Mouse (Mus musculus) heart, postnatal 14 days (tissue): ENCODE data around the gene Ccnb1. TPM values are rescaled to one million over a fixed set of nuclear protein-coding genes. Genes with fewer than 3 reads are reported as not detected.
"Not testable (repeated sequence)": the region's sequence is repeated elsewhere in the genome, so short reads cannot be mapped to it uniquely, and the experiment has no call there.

Source experiments
- DNase-seq, 2 experiments: peaks; one replicate each; pipeline ENCODE4 v3.0.0; 2021 to 2022
- intact Hi-C: fragments of 180-260 bp; cut with DNase I; formaldehyde crosslinking; loops from one replicate; pipeline ENCODE4 v1.15.1; 2025
- long read RNA-seq, 2 experiments: library from polyadenylated mRNA; stranded (forward); transcript quantifications; one replicate each; pipeline ENCODE4 v2.0.0; 2021
- total RNA-seq, 2 experiments: library from RNA; stranded (reverse); gene quantifications; 2 replicates each; pipeline ENCODE4 v1.2.3; 2021

Gene Ccnb1
- total RNA-seq: 10 to 100 TPM in 1 of 2 experiments, 1 to 10 TPM in 1; 4.7 to 13.4 TPM
- long read RNA-seq, experiment 1, transcript Ccnb1-201 (9 exons, 2,489 nt): major isoform, 31 of 32 reads
- long read RNA-seq, experiment 1, partial matches to known transcripts: 0 of 32 reads
- long read RNA-seq, experiment 1, other reads (novel, unspliced or antisense): 1 of 32 reads
- long read RNA-seq, experiment 2, transcript Ccnb1-201 (9 exons, 2,489 nt): major isoform, 21 of 23 reads
- long read RNA-seq, experiment 2, partial matches to known transcripts: 0 of 23 reads
- long read RNA-seq, experiment 2, other reads (novel, unspliced or antisense): 2 of 23 reads

DNA sequence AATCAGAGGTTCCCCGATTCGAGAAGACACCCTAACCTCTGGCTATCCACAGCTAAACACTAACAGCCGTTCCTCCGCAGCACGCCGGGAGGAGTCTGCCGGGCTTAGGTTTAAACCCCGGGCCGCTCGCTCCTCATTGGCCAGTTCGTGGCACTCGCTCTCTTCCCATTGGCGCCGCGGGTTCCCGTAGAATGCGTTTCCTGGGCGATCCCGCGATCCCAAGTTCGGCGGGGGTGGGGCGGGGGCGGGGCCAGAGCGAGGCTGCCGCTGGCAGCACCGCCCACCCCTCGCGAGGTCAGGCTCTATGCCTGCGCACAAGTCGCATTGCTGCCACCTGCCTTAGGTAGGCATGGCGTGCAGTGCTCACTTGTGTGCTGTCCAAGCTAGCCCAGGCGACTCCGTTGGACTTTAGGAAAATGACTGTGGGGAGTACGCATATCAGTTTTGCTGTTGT is at the start of gene Ccnb1:
Gene Ccnb1, minus strand, starts transcription at position 157 of the 454 bp plus-strand sequence.
- intact Hi-C loops: loop anchor here (5.0 kb wide), 1 partner anchor 39 kb away; no protein-coding TSS in a partner anchor

DNA sequence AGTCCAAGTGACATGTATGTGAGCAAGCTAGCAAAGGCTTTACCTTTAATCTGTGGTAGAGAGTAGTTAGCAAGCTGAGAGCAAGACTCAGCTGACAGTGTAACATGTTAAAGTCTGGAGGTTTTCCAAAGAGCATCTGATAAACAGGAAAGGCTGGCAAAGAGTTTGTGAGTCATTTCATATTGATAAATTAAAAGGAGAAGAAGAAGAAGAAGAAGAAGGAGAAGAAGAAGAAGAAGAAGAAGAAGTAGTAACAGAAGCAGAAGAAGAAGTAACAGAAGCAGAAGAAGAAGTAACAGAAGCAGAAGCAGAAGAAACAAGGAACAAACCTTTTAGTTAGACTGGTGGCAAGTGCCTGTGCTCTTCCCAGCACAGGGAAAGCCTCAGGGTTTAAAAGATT is 48.4 kb upstream of the Ccnb1 start:
- intact Hi-C loops: loop anchor here (5.0 kb wide), 1 partner anchor 102 kb away; the partner anchor contains the start of gene Cdk7
- no peak for DNase-seq

More for the DNA sequence above, at the start of gene Ccnb1:
- peak; percentile 90 to 93 for DNase-seq

DNA sequence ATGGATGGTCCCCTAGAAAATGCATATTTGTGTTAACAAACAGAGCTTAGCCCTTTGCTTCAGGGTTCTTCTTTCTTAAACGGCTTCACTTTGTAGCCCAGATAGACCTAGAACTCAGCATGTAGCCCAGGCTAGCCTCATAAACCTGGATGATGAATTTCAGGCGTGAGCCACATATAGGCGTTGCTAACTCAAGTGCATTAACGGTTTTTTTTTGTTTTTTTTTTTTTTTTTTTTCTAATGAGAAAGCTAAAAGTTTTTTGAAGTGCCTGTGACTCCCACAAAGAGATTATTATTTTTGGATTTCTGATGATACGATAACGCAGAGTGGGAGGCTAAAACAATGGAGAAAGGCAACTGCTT is 47.3 kb upstream of the Ccnb1 start:
- intact Hi-C loops: loop anchor here (5.0 kb wide), 1 partner anchor 101 kb away; the partner anchor contains the start of gene Cdk7
- DNase-seq: no peak

DNA sequence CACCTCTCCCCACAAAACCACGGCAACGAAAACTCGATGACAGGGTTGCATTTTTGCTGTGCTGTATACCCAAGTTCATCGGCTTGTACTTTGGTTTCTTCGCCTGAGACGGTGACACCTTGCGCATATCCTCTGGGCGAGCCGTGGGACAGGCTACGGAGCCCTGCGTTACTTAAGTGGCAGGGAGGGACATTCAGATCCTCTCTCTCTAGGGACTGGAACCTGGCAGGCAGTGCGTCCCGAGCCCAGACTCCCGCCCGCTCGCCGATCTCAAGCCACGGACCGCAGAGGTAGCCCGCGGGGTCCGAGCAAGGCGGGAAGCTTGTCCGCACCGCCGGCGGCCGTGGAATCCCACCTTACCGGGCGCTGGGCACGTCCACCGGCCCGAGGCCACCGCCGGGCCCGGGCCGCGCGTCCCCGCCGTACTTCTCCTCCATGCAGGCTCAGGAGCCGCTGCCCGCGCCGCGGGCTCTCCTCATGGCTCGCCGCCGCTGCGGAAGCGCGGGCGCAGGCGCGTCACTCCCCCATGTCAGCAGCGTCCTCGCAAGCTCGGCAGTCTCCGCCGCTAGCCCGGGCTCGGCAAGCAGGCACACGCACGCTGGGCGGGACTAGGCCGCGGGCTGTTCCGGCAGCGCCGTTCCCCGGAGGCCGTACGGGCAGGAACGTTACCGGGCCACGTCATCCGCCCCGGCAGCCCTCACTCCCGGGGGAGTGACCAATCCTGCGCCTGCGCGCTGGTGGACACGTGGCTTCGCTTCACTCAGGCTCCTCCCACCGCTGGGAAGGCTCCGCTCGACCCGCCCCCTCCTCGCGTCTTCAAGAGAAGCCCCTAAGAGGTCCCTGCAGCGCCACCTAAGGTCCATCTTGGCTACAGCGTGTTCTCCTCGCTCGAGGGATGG is 46.6 kb upstream of the Ccnb1 start, which contains the start of gene Slc30a5:
Gene Slc30a5, minus strand, starts transcription at position 687 of the 899 bp plus-strand sequence.
- peak; percentile 99 for DNase-seq
- intact Hi-C loops: loop anchor here (5.0 kb wide), 1 partner anchor 101 kb away; the partner anchor contains the start of gene Cdk7

DNA sequence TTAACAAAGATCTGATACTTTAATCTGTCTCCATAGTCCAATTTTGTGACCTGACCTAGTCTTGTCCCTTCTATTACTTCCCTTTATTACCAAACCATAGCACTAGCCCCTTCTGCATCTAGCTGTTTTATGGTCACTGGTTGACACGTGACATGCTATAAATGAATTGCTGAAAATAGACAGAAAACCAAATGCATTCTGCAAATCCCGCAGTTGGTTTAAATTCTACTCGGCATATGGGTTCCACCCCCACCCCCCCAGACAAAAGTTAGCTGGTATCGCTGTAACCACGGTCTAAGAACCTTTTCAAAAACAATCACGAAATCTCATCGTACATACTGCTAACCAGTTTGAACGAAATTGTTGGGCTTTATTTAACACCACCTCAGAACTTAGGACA is 45.8 kb upstream of the Ccnb1 start:
- no peak for DNase-seq
- intact Hi-C loops: loop anchor here (5.0 kb wide), 1 partner anchor 100 kb away; the partner anchor contains the start of gene Cdk7

DNA sequence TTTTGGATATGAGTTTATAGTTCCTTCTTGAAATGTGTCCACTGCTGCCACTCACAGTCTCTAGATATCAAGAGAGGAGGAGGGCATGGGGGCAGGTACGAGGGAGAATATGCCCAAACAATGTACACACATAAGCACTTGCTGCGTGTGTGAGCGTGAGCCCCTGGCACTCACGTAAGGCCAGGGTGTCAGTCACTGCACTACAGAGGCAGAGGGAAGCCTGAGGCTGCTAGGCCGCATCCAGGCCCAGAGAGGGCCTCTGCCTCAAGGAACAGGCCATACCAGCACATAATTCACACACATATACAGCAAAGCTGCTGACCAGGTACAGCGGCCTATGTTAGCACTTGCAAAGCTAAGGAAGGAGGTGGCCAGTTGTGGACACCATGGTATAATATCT is 44.8 kb upstream of the Ccnb1 start:
- DNase-seq: no peak
- intact Hi-C loops: loop anchor here (5.0 kb wide), 1 partner anchor 99 kb away; the partner anchor contains the start of gene Cdk7

DNA sequence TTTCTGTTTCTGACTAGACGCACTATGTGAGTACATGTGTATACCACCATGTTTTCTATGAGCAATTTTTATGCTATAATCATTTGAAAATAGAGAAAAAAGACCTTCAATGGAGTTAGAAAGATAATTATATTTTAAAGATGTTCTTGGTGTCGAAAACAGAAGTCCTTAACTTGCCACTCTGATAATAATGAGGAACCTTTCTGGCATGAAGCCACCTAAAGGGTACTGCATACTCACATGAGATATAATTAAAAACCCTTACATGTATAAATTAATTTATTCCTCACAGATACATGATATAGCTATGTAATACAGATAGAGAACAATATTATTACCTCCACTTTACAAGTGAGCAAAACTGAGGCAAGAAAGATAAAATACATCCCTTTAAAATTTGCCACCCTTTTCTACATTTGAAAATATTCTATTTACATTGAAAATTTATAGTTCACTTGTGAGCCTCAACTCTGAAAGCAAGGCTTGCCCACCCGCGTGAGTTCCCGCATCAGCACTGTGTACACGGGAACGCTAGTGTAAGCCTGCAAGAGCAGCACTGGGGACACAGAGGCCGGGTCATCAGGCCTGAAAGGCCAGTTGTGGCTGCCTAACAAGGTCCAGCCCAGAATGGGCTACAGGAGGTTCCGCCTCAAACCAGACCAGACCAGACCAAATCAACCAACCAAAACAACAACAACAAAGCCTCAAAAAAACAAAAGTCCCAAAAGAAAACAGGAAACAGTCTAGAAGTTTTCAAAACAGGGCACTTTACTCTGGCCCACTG is 39.4 kb upstream of the Ccnb1 start:
- intact Hi-C loops: no loop called here

DNA sequence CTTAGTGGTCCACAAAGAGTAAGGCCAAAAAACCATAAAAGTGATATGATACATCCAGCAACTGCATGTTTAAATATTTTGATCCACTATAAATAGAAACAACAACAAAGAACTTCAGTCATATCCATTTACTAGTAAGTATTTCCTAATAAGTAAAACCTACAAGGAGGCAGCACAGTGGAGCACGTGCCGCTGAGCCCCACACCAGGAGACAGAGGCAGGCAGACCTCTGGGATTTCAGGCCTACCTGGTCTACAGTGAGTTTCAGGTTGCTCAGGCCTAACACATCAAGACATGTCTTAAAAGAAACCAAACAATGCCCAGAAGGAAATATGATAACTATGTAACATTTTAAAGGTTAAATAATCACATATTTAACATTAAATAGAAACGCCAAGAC is 38.5 kb upstream of the Ccnb1 start:
- DNase-seq: no peak
- intact Hi-C loops: no loop called here

More for the DNA sequence above, 39.4 kb upstream of the Ccnb1 start:
- DNase-seq: no peak

DNA sequence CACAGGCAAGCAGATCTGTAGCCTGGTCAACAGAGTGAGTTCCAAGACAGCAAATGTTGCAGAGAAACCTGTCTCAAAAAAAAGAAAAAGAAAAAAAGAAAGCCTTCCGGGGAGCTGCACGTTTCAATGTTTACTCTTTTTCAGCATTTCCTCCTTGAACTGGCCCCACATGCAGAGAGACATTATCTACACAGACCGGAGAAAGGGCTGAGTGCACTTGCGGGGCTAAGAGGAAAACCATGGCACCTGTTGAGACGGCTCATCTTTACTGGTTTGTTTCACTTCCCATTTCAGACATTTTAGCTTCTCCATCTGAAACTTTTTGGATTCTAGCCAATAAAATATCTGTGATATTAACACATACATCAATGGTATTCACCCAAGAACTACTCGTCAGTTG is 37.9 kb upstream of the Ccnb1 start:
- DNase-seq: no peak
- intact Hi-C loops: no loop called here

DNA sequence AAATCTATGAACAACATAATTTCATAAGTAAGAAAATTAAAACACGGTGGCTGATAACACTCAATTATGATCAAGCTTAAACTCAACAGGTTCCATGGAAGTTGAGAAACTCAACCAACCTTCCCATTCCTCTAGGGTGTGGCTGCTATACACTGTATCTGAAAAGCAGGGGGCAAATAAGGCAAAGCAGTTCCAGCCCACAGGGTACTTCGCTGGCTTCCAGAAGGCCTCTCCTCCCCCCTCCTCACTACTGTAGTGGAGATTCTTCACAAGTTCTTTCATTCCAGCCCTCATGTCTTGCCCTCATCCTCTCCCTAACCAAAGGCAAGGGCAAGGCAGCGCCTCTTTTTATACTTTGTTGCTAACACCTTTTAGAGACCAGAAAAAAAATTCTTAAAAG is 37.5 kb upstream of the Ccnb1 start:
- intact Hi-C loops: no loop called here
- no peak for DNase-seq

DNA sequence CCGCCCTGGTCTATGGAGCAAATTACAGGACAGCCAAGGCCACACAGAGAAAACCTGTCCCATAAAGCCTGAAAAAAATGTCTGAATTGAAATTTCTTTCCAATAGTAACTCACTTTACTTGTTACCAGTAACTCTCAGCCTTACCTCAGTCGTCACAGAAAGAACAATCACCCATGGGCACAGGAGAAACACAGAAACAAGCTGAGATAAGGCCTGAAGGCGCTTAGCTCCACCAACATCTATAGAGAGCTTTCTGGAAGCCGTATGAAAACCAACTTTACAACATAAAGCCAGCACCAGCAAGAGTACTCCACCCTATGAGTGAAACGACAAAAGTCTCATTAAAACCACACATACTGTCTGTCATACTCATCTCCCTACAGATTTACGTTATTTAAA is 28.1 kb upstream of the Ccnb1 start:
- intact Hi-C loops: no loop called here
- no peak for DNase-seq

DNA sequence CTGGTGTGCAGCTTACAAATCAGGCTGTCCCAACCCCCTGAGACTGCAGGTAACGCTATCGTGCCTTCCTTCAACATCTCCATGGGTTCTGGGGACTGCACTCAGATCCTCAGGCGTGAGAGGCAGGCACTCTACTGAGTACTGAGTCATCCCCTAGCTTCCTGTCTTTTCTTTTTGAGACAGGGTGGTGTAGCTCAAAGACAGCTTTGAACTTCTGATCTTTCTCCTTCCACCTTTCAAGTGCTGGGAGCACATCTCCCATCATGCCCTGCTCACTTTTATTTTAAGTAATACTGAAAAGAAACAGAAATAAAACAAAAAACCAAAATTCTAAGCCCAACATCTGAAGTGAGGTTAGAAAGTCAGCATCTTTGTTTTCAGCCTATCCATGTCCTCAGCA is 19.4 kb upstream of the Ccnb1 start:
- intact Hi-C loops: no loop called here
- DNase-seq: no peak

DNA sequence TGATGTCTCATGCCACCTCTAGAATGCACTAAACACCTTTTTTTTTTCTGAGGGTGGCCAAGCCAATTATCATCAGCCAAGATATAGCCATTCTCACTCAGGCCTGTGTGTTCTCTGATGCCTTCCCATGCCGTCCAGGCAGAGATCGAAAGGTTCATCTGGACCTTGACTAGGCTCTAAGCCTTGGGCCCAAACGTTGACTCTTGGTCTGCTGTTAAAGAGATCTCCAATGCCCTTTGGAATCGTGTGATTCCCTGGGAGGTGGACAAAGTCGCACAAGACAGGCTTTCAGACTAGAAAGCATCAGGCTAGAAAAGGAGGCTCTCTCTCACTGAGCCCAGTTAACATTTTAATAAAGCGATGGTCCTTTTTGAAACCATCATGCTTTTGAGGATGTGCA is 10.8 kb upstream of the Ccnb1 start:
- intact Hi-C loops: no loop called here
- DNase-seq: no peak

DNA sequence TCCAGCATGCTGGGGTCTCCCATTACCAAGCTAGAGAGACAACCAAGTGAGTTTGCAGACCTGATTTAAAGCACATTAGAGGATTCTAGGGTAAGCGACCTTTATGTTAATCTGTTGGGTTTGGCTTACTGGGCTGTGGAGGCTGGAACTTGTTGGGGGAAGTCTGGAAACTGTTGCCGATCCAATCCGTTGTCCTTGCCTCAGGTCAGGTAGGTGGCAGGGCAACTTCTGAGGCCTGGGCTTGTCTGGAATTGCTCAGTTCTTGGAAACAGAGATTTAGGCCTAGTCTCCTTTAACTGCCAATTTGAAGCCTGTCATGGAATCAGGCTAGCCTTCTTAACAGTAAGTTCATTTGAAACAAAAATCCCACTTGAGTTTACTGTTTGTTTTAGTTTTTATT is 2.7 kb upstream of the Ccnb1 start:
- no peak for DNase-seq
- intact Hi-C loops: loop anchor here (5.0 kb wide), 1 partner anchor 42 kb away; no protein-coding TSS in a partner anchor

DNA sequence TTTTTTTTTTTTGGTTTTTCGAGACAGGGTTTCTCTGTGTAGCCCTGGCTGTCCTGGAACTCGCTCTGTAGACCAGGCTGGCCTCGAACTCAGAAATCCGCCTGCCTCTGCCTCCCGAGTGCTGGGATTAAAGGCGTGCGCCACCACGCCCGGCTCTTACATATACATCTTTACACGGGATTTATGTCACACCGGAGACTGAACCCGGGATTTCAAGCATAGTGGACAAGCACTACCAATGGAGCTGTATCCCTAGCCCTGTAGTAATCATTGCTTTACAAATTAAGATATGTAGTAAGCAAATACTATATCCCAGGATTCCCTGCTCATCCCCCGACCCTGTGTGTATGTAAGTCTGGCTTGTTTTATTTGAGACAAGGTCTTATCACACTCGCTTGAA is 1.7 kb upstream of the Ccnb1 start:
- DNase-seq: not testable (repeated sequence)
- intact Hi-C loops: loop anchor here (5.0 kb wide), 1 partner anchor 41 kb away; no protein-coding TSS in a partner anchor

DNA sequence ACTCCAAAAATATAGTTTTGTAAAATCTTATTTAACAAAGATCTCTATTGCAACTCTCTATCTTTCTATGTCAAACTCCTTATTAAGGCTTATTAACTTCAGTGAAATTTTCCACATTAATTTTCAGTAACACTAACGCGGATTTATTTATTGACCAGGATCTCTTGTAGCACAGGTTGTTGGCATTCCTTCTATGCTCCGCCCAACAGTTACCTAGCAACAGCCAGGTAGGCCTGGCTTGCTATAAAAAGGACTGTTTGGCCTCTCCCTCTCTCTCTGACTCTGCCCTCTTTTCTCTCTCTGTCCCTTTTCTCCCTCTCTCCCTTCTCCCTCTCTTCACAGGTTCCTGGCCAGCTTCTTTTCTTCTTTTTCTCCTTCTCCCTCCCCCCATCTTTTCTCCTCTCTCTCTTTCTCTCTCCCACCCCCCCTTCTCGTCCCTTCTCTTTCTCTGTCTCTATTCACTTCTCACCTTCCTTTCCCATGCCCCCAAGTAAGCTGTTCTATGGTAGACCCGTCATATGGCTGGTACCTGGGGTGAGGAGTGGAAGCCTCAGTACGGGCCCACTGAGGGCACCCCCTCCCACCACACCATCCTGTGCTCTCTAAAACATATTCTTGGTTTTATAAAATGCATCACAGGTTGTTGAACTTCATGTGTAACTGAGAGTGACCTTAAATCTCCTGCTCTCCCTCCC is 1.1 kb upstream of the Ccnb1 start:
- DNase-seq: no peak
- intact Hi-C loops: loop anchor here (5.0 kb wide), 1 partner anchor 40 kb away; no protein-coding TSS in a partner anchor

DNA sequence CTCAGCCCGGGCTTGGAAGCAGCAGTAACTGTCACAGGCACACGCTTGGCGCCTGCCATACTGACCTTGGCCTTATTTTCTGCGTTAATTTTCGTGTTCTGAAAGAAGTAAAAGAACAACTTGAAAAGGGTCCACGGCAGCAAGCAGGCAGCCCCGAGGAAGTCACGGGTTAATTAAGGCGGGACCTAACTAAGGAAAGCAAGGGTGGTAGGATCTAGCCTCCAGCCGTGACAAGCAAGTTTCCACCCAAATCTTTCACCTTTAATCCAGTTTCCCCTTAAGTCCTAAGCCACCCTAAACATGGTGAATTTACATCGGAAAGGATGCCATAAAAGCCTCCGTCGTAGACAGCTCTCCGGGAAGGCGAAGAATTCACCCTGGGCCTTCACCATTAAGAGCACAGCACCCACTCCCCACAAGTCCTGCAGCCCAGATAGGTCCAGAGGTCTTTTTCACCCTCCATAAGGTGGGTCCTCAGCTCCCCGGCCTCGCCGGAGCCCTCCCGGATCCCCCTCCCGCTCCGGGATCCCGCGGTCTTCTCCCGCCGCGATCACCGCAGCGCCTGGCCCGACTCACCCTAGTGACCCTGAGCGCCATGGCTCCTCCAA is 460 bp downstream of the Ccnb1 start:
- intact Hi-C loops: loop anchor here (5.0 kb wide), 1 partner anchor 39 kb away; no protein-coding TSS in a partner anchor
- DNase-seq: no peak

DNA sequence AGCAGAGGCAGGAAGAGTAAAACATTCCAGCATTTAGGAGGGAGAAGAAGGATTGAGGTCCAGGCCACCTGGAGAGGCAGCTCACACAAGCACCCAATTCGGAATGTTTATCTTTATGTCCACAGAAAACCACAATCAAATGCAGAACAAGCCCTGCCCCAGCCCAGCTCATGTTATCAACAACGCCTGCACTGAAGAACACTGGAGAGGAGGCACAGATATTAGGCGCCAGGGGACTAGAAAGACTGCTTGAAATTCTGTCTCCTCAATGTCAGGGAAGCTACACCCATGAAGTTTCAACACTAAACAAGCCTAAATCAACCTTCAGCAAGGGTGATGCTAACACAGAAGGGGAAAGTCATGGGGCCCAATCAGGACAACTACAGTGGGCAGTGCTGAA is 8.9 kb downstream of the Ccnb1 start:
- intact Hi-C loops: no loop called here
- DNase-seq: no peak

DNA sequence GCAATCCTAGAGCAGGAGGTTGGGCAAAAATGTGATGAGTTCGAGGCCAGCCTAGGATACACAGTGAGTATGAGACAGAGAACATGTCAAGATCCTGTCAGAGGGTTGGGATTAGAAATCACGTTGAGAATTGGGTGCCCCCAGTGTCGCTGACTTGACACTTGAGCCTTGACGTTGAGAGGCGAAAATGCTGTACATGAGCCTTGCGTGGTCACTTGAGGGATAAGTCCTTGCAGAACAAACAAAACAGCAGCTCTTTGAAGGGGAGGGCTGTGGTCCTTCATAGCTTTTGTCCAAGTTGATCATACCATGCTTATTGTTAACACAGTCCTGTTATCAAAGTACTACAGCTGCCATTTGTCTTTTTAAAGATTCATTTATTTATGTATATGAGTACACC is 9.7 kb downstream of the Ccnb1 start:
- DNase-seq: no peak
- intact Hi-C loops: no loop called here
